Mouse (Mus musculus) frontal cortex, postnatal 25 days (tissue): Measurements from ENCODE around the gene Itga1.

ENCODE experiments used
- DNase-seq, 2 experiments: peaks; one replicate each; pipeline ENCODE4 v3.0.0; 2022; ENCODE audit warnings: low spot score in 2 of 2

Gene Itga1

DNA sequence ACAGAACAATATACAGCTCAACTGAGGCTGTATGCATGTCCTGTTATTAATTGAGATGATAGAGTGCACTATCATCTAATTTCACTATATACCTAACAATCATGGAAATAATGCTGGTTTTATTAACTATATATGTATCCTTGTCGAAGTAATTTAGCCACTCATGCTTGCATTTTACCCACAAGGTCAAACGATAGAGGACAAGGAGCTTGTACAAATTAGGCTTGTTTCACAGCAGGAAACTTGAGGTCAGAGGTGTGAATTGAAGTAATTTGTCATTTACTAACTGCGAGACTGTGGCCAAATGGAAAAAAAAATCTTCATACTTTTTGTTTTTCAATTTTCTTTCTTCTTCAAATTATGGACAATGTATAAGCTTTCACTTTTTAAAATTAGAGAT, 3.5 kb downstream of the Itga1 start:
- no peak for DNase-seq

DNA sequence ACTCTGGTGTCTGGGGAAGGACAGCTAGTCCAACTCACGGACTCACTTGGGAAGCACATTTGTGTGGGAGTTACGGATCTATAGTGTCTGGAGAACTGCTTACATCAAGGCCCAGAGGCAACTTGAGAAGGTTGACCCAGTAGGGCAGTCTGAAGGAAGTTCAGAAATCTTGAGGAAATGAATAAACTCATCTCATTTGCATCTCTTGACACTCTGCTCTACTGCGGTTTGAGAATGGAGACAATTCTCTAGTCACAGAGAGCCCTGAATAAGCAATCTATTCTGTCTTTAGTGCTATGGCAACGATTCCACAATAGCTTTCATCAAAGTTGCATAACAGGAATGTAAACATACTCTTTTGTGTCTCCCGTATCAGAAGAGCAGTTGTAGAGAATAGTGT, 4.8 kb downstream of the Itga1 start:
- DNase-seq = no peak

DNA sequence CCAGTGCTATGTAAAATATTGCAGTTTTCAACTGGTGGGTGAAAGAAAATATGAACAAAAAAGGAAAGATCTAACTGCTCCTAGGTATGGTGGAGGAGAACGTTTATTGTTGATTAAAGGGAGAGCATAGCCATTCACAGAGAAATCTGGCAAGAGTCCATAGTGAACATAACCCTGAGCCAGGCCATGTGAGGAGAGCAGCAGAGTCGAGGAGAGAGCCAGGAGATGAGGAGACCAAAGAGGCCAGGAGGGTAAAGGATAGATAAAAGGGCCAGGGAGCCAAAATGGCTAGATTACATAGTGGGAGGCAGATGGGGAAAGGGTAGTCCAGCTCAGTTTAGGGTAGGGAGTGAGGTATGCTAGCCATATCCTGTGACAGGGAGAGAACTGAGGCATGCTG, 5.5 kb downstream of the Itga1 start:
- no peak for DNase-seq

DNA sequence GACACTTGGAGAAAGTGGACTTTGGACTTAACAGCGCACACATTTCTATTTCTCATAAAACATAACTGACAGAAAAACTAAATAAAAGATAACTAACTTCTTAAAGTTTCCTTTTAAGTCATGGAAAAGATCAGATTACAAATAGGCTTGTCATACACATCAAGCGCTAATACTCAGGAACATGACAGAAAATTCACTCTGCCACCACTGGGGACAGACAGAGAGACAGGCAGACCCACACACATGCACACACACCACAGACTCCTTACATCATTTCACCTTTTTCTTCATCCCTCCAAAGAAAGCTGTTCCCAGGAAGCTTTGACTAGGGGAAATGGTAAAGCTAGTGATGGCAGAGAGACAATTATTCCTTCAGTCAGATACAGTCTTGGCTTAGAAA, 6.4 kb downstream of the Itga1 start:
- no peak for DNase-seq

DNA sequence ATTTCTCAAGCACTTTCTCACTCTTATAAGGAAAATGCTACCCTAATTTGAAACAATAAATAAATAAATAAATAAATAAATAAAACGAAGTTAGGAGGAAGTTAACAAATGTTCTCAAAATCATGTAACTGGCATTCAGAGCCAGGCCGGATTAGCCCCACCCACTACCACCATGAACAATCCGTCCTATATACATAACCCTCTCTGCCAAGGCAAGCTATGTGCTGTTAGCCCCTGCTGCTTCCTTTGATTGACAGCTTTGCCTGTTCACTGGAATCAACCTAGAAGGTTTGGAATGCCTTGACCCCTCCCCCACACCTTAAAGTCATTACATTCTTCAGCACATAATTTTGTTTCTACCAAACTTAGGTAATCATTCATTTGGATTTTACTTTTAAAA, 10.3 kb downstream of the Itga1 start:
- no peak for DNase-seq

DNA sequence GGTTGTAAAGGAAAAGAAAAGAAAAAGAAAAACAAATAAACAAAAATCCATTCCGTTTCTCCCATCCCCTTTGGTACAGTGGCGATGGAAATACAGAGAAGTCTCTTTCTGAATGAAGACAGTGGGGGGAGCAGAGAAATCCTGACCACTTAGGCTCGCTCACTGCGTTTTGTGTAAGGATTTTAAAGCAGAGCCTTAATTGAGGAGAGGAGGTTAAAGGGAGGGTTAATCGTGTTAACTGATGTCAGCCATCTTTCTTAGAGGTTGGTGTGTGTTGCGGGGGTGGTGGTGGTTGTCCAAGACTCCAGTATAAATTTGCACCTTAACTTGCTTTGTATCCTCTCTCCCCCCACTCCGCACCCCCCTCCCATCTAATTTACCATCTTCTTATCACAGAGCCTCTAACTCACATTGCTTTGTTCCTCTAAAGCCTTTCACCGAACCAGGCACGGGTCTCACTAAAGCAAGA, 10.8 kb downstream of the Itga1 start:
- no peak for DNase-seq

DNA sequence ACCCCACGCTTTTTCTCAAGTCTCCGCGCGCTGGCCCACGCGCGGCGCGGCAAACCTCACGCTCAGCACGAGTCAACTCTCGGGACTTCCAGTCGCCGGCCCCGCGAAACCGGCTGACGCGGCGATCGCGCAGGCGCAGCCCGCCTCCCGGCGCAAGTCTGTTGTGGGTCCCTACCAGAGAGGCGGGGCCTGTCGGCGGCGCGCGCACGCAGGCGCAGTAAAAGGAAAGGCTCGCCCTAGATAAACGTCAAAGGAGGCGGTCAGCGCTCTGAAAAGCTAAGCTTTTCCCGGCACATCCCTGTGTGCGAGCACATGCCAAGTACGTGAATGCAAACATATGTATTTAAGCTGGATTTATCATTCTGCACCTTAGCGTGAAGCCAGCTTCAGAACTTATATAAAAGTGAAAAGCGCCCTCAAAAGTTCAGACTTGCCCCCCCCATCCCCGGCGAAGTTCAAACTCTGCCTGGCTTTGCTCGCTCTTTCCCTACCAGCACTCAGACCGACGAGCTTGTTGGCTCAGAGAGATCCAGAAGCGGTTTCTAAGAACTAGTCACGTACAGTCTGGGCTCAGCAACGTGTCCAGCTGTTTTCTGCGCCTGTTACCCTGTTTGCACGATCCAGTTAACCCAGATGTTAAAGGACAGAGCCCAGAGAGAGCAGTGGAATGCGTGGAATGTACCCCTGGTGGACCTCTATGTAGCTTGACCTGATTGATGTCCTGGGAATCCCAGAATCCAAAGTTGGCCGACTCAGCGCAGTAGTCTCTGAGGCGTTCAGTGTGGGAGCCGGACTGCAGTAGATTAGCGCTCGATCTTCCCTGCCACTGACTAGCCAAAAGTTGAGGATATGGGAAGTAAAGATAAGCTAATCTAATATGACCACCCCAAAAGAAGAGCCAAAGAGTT, 11.4 kb downstream of the Itga1 start, which contains the start of gene Pelo:
Gene Pelo (minus strand): TSS at position 118 of the 908 bp plus-strand sequence.
- DNase-seq = peak; percentile 92 to 94

DNA sequence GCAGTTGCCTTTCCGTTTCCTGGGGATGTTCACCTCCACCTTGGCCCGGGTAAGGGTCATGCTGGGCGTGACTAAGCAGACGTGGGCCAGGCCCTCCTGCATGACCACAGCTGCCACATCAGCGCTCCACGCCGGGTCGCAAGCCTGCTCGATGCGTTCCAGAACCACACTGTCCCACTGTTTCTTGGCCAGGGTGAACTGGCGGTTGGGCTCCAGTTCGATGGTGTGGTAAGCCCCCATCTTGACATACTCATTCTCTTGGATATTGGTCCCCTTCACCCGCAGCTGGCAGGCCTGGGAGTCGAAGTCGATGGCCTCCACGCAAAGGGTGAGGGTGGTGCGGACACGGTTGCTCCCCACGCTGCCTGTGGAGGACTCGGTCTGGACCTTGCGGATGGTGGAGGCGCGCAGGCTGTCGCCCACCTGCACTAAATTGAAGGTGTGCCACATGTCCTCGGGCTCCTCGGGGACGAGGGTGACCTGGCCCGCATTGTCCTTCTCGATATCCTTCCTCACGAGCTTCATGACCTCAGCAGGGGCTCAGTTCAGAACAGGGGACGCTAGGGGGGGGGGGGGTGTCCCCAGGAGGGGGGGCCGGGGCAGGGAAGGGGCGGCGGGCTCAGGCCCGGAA, 12.3 kb downstream of the Itga1 start:
- DNase-seq = peak in 1 of 2 experiments; percentile 9

DNA sequence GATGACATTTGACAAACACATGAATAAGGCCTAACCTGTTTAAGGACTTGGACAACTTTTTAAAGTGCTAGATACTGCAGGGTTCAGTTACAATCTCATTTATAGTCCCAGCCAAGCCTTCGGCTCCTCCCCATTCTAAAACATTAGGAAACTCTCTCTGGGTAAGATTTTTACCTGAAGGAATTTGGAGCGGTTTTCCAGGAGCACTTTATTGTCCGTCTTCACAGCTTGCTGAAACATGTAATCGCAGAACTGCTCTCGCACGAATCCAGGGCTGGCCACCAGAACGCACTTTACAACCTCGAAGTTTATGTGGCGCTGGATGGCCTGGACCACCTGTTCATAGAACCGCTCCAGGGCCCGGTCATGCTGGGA, 12.8 kb downstream of the Itga1 start:
- DNase-seq = no peak

DNA sequence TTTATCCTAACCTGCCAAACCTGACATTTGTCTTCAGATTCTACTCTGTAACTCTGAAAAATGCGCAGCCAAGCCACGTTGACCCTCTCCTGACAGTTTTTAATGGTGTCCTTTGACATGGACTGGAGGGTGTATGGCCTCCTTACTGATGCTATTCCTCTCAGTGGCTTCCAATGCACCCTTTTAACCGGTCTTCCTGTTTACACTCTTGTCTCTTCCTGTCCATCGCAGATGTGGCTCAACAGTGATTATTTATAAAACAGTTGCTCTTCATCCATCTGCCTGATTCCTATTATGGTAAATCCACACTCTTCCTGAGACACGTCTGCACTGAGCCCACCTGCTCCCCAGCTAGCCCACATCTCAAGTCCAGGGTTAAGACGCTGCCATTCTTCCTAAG, 15.8 kb downstream of the Itga1 start:
- no peak for DNase-seq

DNA sequence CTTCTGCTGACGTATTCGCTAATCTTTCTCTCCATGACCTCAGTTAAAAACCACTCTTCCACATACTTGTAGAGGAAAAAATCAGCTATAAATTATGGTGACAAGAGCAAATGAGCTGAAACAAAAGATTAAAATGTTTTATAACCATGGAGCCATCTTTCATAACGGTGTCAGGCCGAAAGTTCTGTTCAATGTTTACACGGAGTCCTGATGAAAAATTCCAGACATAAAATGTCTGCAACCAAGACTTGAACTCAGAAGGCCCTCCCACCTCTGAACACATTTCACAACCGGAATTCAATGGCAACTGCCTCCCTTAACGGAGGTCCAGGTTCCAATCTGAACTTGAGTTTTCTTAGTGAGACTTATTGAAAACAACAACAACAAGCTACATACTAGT, 19.4 kb downstream of the Itga1 start:
- no peak for DNase-seq

DNA sequence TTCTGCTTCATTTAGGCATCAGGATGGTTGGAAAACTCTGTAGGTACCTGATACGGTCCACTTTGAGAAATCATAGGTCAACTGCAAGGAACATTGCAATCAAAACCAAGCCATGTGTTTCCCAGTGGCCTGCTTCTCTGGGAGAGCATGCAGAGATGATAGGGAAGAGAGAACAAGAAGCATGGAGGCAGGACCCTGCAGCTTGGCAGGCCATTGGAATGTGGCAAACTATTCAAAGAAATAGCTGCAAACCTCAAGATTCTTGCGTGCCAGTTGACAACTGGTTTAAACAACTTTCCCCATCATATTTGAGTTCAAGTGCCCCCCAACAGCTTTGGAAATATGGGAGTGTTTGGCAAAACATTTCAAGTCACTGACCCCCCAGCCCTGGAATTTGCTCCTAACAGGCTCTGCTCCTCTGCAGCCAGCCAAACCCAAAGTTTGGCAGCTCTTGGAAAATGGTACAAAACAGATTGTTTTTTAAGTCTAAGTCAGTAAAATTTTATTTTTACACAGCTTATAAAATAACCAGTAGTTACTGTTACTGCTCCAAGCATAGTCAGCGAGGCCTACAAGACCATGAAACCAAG, 21.7 kb downstream of the Itga1 start:
- DNase-seq = no peak

DNA sequence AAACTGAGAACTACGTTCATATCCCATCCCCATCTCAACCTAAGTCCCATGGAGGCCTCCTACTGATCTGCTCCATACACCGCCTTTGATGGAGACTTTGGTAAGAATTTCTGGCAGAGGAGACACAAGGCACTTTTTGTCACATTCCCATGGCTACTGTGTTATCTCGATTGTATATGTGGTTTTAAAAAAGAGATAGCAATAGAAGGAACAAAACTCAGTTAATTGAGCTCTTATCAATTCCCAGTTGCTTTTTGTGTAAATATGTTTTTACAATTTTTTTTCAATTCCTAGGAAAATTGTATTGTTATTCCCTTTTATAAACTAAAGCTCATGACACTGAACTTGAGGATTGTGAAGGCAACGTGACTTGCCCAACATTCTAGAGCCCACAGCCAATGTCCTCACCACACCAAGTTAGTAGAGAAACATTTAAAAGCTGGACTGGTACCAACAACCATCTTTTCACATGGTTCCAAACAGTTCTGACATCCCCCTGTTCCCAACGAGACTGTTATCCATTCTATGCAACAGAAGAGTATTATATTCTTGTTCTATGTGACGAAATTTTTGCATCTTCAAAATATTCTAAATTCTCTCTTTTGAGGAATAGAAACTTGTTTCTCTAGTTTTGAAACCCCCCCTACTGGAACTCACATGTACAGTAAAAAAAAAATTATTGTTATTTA, 22.6 kb downstream of the Itga1 start:
- no peak for DNase-seq

DNA sequence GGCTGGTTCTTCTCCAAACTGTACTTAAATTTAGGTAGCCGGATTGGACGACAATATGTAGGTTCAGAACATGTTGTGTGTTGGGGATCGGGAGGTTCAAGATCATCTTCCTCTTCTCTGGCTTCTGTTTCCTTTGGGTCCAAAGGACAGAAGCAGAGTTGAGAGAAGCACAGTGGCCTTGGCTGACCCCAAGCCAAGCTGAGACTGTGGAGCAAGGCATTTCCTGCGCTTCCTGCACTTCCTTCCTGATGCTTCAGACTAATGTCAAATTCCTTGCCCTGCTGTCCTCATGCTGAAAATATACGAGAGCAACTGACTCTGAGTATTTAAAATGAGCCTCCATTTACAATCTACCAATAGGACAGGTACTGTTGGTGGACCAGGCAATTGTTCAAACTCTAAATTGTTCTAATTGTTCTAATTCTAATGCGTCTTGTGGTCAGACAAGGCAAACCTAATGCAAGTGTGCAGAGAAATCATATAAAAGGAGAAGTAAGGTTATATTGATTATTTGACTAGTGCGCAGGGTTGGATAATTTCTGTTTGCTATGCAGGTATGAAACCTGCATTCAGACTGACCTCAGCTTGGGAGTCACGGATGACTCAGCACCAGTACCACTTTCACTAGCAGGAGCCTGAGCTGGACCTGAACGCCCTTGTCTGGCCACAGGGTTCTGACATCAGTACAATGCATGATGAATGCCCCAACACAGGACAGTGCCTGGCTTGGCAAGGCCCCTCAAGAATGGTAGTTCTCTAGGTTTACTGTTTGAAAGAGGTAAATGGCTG, 24.2 kb downstream of the Itga1 start:
- DNase-seq = no peak

DNA sequence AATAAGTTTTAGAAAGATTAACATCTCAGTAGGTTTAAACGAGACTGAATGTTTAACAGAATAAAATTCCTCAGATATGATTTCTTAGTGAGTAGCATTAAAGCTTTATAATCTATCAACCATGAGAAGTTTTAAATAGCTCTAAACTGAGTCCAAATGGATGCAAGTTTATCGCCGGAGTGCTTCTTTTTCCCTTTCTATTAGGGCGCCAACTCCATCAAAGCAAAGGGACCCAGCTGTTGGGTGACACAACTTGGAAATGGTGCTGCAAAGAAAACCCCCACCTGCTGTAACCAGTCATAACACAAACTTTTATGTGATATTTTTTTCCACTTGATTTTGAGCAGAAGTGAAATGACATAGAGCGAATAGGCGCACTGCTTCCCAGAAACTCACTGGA, 29.4 kb downstream of the Itga1 start:
- no peak for DNase-seq

DNA sequence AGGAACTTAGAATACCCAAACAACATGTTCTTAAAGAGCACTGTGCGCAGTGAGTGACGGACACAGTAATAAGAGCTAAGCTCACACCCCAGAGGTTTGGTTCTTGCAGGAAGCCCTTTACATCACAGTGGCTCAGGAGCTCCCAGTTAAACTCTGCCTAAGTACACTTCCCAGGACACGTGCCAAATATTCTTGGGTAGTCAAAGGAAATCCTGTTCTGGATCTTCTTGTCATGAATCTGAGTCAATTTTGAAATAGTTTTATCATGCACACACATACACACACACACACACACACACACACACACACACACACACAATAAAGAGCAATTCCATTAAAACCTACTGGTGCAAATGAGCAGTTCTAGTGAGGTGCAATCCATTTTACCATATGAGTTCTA, 30.3 kb downstream of the Itga1 start:
- DNase-seq = no peak

DNA sequence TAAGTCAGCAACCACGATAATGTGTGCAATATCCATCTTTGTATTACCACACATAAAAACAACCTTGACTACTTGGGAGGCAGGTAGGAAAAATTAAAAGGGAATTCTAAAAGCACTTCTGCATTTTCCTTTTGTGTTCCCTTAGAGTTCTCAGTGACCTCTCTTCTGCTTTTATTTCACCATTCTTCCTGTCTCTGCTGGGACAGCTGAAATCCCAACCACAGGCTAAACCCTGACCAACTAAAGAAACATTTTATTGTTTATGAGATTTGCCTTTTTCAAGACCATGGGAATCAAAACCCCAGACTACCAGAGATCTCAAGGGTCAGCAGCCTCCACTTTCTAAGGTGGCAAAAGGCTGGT, 33.8 kb downstream of the Itga1 start:
- no peak for DNase-seq

DNA sequence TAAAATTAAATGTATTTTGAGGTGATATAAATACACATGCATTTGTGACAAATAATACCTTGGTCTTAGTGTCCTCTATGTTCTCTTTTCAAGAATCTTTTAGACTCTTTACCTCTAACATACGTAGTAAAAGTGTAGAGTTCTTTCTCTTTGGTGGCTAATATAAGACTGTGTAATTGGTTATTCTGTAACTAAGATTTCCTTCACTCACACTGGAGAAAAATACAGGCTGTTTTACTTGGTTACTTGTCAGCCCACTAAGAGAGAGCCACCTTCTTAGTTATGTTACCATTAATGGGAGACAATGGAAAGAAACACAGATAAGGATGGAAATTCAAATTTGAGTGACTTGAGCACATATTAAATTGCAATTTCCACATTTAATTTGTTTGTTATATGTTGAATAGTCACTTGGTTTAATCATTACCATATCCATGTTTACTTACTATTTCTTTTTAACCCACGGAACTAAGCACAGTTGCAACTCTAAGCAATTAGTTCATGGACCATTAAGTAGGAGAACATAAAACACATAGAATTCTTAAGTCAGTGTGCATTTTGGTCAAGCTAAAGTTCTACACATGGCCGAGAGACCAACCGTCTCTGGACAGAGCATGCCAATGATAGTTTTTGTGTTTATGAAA, 34.3 kb downstream of the Itga1 start:
- no peak for DNase-seq

DNA sequence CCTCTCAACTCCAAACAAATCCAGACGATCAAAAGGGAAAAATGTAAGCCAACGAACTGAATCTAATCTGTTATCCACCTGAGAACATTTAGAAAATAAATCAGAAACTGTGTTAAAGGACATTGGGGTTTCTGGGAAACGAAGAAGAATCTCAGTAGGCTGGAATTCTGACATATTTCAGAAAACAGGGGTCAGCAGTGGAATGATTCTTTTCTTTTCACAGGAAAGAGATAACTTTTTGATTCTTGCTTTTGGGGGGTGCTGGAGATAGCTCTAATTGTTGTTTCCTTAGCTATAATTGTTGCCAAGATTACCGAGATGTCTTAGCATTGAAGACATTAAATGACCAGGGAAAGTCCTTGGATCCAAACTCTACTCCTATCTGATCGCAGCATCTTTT, 44.2 kb downstream of the Itga1 start:
- DNase-seq = no peak

DNA sequence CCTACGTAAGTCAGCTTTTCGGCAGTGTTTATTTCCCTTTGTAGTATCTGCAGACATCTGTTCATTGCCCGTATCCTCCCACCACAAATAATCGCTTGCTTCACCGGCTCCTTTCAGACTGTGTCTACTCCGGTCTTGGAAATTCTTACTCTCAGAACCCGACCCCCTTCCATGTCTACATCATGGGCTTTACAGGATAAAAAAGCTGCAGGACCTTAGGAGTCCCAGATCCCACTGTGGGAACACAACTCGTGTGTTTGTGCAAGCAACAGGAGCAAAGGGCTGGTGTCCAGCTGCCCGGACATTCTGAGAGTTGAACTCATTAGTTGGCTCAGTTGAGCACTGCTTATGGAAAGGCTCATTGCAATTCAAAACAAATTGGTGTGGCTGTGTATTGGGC, 47.0 kb downstream of the Itga1 start:
- DNase-seq = no peak

DNA sequence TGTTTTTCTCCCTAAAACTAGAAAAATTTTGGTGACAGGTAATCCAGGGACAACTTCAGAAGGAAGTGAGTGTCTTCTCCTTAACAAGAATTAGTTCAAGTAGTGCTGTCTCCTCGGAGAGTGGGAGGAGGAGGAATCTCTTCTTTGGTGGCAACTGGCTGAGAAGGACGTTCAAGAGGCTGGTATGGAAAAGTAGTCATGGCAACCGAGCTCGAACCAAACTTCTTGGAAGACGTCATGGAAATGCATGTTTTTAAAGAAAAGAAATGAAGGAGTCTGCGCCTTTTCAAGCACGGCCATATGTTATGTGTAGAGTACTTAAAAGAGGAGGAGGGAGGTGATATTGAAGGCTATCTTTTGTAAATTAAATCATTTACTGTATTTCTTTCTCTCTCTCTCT, 49.2 kb downstream of the Itga1 start:
- DNase-seq = no peak
